ENCODE assay signal across 7 mouse cellular contexts in genomic region chr8:126404550-126404949, GRCm38 (mm10). TPM values are rescaled to one million over a fixed set of nuclear protein-coding genes. Genes with fewer than 3 reads are reported as not detected.
DNase-seq lines count a peak whose midpoint lies in the region; ATAC-seq and TF ChIP-seq lines count a peak whose summit lies in the region.
"Not testable (repeated sequence)": the region's sequence is repeated elsewhere in the genome, so short reads cannot be mapped to it uniquely, and the experiment has no call there.

No protein-coding gene starts in this region.

- peak; percentile 8 for DNase-seq in G1E (ENCODE audit: low spot score)
- peak; percentile 38 for DNase-seq in c-Kit-positive CD71-negative TER-119-negative erythroid progenitor cells, embryonic 14.5 days (ENCODE audit: low read depth)
- peak; percentile 39 for DNase-seq in embryonic facial prominence, embryonic 10.5 days (ENCODE audit: low spot score)
- DNase-seq in heart, postnatal 10 days = peak; percentile 3 to 23
- DNase-seq in kidney, postnatal 4 days = peak; percentile 25 to 45
- peak; percentile 74 for DNase-seq in mesoderm, embryonic 11.5 days (ENCODE audit: low read depth, low spot score)
- peak; percentile 25 for DNase-seq in neural tube, embryonic 11.5 days (ENCODE audit: low spot score)

- not testable (repeated sequence) for H3K4me1 ChIP-seq in G1E (ENCODE audit: insufficient read depth, low read depth, low read length); embryonic facial prominence, embryonic 10.5 days; neural tube, embryonic 11.5 days (ENCODE audit: control insufficient read depth, insufficient read depth, low read length)

- ATAC-seq in G1E (ENCODE audit: extremely low read depth, insufficient number of reproducible peaks, low FRiP score, poor library complexity, severe bottlenecking) = peak; percentile 8; the same call in 1 of the 2 replicates
- not testable (repeated sequence) for ATAC-seq in neural tube, embryonic 11.5 days (ENCODE audit: insufficient read depth, low FRiP score, low TSS enrichment)

- not testable (repeated sequence) for H3K9me3 ChIP-seq in G1E (replicated peaks); embryonic facial prominence, embryonic 10.5 days; neural tube, embryonic 11.5 days (ENCODE audit: control insufficient read depth, low read length)

- TF ChIP-seq CTCF in G1E (IDR thresholded peaks at IDR 0.05; ENCODE audit: low read depth, low read length) = not testable (repeated sequence)

- not testable (repeated sequence) for H3K4me2 ChIP-seq in neural tube, embryonic 11.5 days (ENCODE audit: low read depth)

- H3K27me3 ChIP-seq in G1E (ENCODE audit: insufficient read depth, low read length); embryonic facial prominence, embryonic 10.5 days (replicated peaks; ENCODE audit: low read depth, poor library complexity, severe bottlenecking); neural tube, embryonic 11.5 days (ENCODE audit: control insufficient read depth, insufficient read depth, low read length): not testable (repeated sequence)

- not testable (repeated sequence) for H3K27ac ChIP-seq in embryonic facial prominence, embryonic 10.5 days (replicated peaks); neural tube, embryonic 11.5 days (ENCODE audit: low read depth, low read length)

- not testable (repeated sequence) for H3K36me3 ChIP-seq in G1E (replicated peaks); embryonic facial prominence, embryonic 10.5 days (replicated peaks); neural tube, embryonic 11.5 days (ENCODE audit: control insufficient read depth, insufficient read depth, low read length)

- H3K9ac ChIP-seq in neural tube, embryonic 11.5 days (ENCODE audit: low read length) = not testable (repeated sequence)

- intact Hi-C loops in heart, postnatal 10 days (cut with DNase I) = not testable (repeated sequence)

- not testable (repeated sequence) for H3K4me3 ChIP-seq in G1E (ENCODE audit: low read depth, low read length); embryonic facial prominence, embryonic 10.5 days; neural tube, embryonic 11.5 days (ENCODE audit: low read depth, low read length)

RNA-seq across cellular contexts. Expression of gene Coa6, which starts 17.8 kb away (rescaled TPM):
- total RNA-seq in G1E (2014; fragmentation: Nextera tagmentation) (11.1 and 21.3 TPM in 2 replicates), G1E (2017) (44.1 and 52.8 TPM in 2 replicates)
- 81.2 and 89.2 TPM in 2 replicates for polyA plus RNA-seq in G1E (2012)
- 43.8 and 46.8 TPM in 2 replicates for polyA plus RNA-seq in embryonic facial prominence, embryonic 10.5 days (2016; fragmentation: Nextera tagmentation; extraction: Ambion mirVana)
- total RNA-seq in heart, postnatal 10 days (2021) = 10 to 100 TPM; 25.4 to 26.5 TPM
- polyA plus RNA-seq in neural tube, embryonic 11.5 days (2014; fragmentation: Nextera tagmentation; extraction: Ambion mirVana) = 38.8 and 48.4 TPM in 2 replicates

Comparison
In these comparisons a context has a peak if more than half of its experiments do, and no peak if none do; other contexts are left out.
1. DNase-seq: peak in every context shown above with its lines; median percentile 74 in mesoderm, embryonic 11.5 days; 39 in embryonic facial prominence, embryonic 10.5 days; 38 in c-Kit-positive CD71-negative TER-119-negative erythroid progenitor cells, embryonic 14.5 days; 35 in kidney, postnatal 4 days; 25 in neural tube, embryonic 11.5 days; 13 in heart, postnatal 10 days; 8 in G1E.